9 mouse cellular contexts compared by ENCODE assay signal in the genomic region with DNA sequence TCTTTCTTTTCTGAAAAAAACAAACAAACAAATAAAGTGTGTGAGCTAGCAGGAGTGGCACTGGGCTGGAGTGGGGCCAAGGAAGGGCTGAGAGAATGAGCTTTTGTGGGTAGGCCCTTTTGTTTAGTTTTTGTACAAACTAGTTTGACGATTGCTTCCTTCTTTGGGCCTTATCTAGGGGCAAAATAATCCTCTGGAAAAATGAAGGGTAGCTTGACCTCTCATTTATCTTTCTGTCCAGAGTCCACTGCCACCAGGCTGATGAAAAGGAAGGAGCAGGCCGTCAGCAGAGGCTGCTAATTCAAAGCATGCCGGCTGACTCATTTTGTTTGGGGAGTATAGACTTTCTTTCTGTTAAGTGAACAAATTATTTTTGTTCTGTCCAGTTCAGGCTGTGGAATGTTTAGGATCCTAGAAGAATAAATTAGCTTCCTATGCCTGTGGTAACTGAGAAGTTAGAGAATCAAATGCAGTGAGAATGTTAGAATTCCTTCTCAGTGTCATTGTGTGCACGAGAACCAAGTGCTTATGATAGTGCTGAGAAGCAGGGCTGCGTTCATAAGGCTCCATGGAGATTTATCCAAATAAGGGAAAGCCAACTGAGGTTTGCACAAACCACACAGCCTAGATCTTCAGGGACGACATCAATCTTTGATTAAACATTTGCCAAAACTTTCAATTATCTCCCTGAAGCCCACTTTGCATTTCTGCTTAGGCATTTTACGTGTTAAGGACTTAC.
DNase-seq lines count a peak whose midpoint lies in the region; ATAC-seq and TF ChIP-seq lines count a peak whose summit lies in the region.
"Had no signal": no experiment of that assay in that cellular context is flagged by ENCODE, and none has a peak within 500 bp of the region (broad histone marks: within the 10 kb centered on the region; RNA-seq: fewer than 3 reads in every experiment).

No protein-coding gene starts in this region.

- peaks cover 14% of the 10 kb centered on the region for H3K4me1 ChIP-seq in midbrain, embryonic 10.5 days
- peaks cover 5% of the 10 kb centered on the region; the same call in 1 of the 2 replicates for H3K4me1 ChIP-seq in midbrain, embryonic 16.5 days (ENCODE audit: control insufficient read depth, insufficient read depth, low read length)
- peaks cover 4% of the 10 kb centered on the region; the same call in 1 of the 2 replicates for H3K4me1 ChIP-seq in embryonic fibroblast, embryonic 13.5 days (ENCODE audit: control insufficient read depth, insufficient read depth, low read length)
- peaks cover 8% of the 10 kb centered on the region; the same call in 1 of the 2 replicates for H3K4me1 ChIP-seq in intestine, postnatal 0 days (replicated peaks; ENCODE audit: control insufficient read depth, insufficient read depth, low read length)

- no peaks in the 10 kb centered on the region for H3K27me3 ChIP-seq in midbrain, embryonic 10.5 days (ENCODE audit: low read depth, poor library complexity, severe bottlenecking)
- H3K27me3 ChIP-seq in midbrain, embryonic 16.5 days (ENCODE audit: control insufficient read depth, insufficient read depth, low read depth, low read length) = no peaks in the 10 kb centered on the region
- H3K27me3 ChIP-seq in intestine, postnatal 0 days (replicated peaks; ENCODE audit: control insufficient read depth, insufficient read depth, low read length) = no peaks in the 10 kb centered on the region
- H3K27me3 ChIP-seq: limb, embryonic 13.5 days had no signal

- no peak overlapping the region for H3K4me3 ChIP-seq in midbrain, embryonic 10.5 days
- H3K4me3 ChIP-seq in midbrain, embryonic 16.5 days (ENCODE audit: low read depth, low read length) = no peak overlapping the region
- no peak overlapping the region for H3K4me3 ChIP-seq in embryonic fibroblast, embryonic 13.5 days (ENCODE audit: insufficient read depth, low read length)
- no peak overlapping the region for H3K4me3 ChIP-seq in intestine, postnatal 0 days (ENCODE audit: low read depth, low read length)
- H3K4me3 ChIP-seq: limb, embryonic 13.5 days had no signal

- no peak for TF ChIP-seq CTCF in embryonic fibroblast, embryonic 13.5 days (IDR thresholded peaks at IDR 0.05; ENCODE audit: borderline replicate concordance, insufficient read depth, low read length)
- 0 out of 2 replicates have a peak, but pooled peaks have one; percentile 5 for TF ChIP-seq CTCF in intestine, postnatal 0 days (IDR thresholded peaks at IDR 0.05; ENCODE audit: low read depth)

- H3K27ac ChIP-seq in midbrain, embryonic 10.5 days (replicated peaks) = peak overlapping the region; percentile 57
- H3K27ac ChIP-seq in midbrain, embryonic 16.5 days (ENCODE audit: low read length) = no peak overlapping the region
- peak overlapping the region; percentile 78 for H3K27ac ChIP-seq in embryonic fibroblast, embryonic 13.5 days (ENCODE audit: insufficient read depth, low read length)
- no peak overlapping the region for H3K27ac ChIP-seq in intestine, postnatal 0 days (ENCODE audit: low read depth, low read length)
- H3K27ac ChIP-seq: limb, embryonic 13.5 days had no signal

- TF ChIP-seq POLR2A in embryonic fibroblast, embryonic 13.5 days (IDR thresholded peaks at IDR 0.05; ENCODE audit: low read depth, low read length) = no peak

- no peak overlapping the region for H3K4me2 ChIP-seq in midbrain, embryonic 16.5 days (ENCODE audit: low read length)
- H3K4me2 ChIP-seq in intestine, postnatal 0 days (replicated peaks; ENCODE audit: low read depth) = no peak overlapping the region
- H3K4me2 ChIP-seq: limb, embryonic 13.5 days had no signal

- no peaks in the 10 kb centered on the region for H3K36me3 ChIP-seq in midbrain, embryonic 10.5 days
- no peaks in the 10 kb centered on the region for H3K36me3 ChIP-seq in midbrain, embryonic 16.5 days (ENCODE audit: control insufficient read depth, insufficient read depth, low read length)
- no peaks in the 10 kb centered on the region for H3K36me3 ChIP-seq in intestine, postnatal 0 days (ENCODE audit: control insufficient read depth, insufficient read depth)
- H3K36me3 ChIP-seq: limb, embryonic 13.5 days had no signal

- WGBS in midbrain, embryonic 10.5 days = 26% methylated on average over 7 of the region's 7 CpGs
- 24% methylated on average over 7 of the region's 7 CpGs for WGBS in midbrain, embryonic 16.5 days
- 15% methylated on average over 7 of the region's 7 CpGs for WGBS in intestine, postnatal 0 days

- no peaks in the 10 kb centered on the region for H3K9me3 ChIP-seq in midbrain, embryonic 10.5 days (replicated peaks)
- 0 out of 2 replicates have a peak, but pooled peaks cover 2% of the 10 kb centered on the region for H3K9me3 ChIP-seq in midbrain, embryonic 16.5 days (replicated peaks; ENCODE audit: control insufficient read depth, low read length, poor library complexity, severe bottlenecking)
- H3K9me3 ChIP-seq in intestine, postnatal 0 days (ENCODE audit: control insufficient read depth) = no peaks in the 10 kb centered on the region
- H3K9me3 ChIP-seq: limb, embryonic 13.5 days had no signal

- no peak for ATAC-seq in midbrain, embryonic 16.5 days
- no peak for ATAC-seq in intestine, postnatal 0 days

- peak; percentile 26 for DNase-seq in midbrain, embryonic 10.5 days (ENCODE audit: low spot score)
- DNase-seq in ovary, postnatal 36 days (ENCODE audit: low spot score) = peak; percentile 53
- no peak for DNase-seq in spleen, adult 12 weeks (ENCODE audit: low spot score)
- no peak for DNase-seq in urinary bladder, postnatal 4 days (ENCODE audit: low spot score in 2 of 2)
- no peak for DNase-seq in urinary bladder, postnatal 10 days (ENCODE audit: low spot score)

- H3K9ac ChIP-seq in midbrain, embryonic 16.5 days (ENCODE audit: low read depth, low read length) = no peak overlapping the region
- no peak overlapping the region for H3K9ac ChIP-seq in intestine, postnatal 0 days (ENCODE audit: low read depth, low read length)
- H3K9ac ChIP-seq: limb, embryonic 13.5 days had no signal

Comparison
In these comparisons a context has a peak if more than half of its experiments do, and no peak if none do; other contexts are left out.
1. H3K27ac ChIP-seq: peak in midbrain, embryonic 10.5 days (single experiment) and embryonic fibroblast, embryonic 13.5 days (single experiment); none in midbrain, embryonic 16.5 days (single experiment) and intestine, postnatal 0 days (single experiment).
2. DNase-seq: peak in midbrain, embryonic 10.5 days (single experiment) and ovary, postnatal 36 days (single experiment); none in spleen, adult 12 weeks (single experiment), urinary bladder, postnatal 4 days (0 of 2) and urinary bladder, postnatal 10 days (single experiment).